Mouse (Mus musculus) C2C12 (cell line): ENCODE results near the gene Gm20388. TPM values are rescaled to one million over a fixed set of nuclear protein-coding genes. Genes with fewer than 3 reads are reported as not detected.

Source experiments
- H3K27me3 ChIP-seq: one replicate; pipeline ENCODE4 v1.6.1; 2011; ENCODE audit not compliant: control insufficient read depth, insufficient read depth, insufficient read length
- H3K36me3 ChIP-seq: one replicate; pipeline ENCODE4 v1.6.1; 2011; ENCODE audit not compliant: control insufficient read depth, insufficient read depth
- H3K4me3 ChIP-seq: one replicate; pipeline ENCODE4 v1.5.1; 2011; ENCODE audit warnings: mild to moderate bottlenecking, control low read depth; ENCODE audit not compliant: poor library complexity, insufficient read depth, severe bottlenecking
- H3K79me2 ChIP-seq: one replicate; pipeline ENCODE4 v1.6.1; 2011; ENCODE audit not compliant: control insufficient read depth, insufficient read depth
- H3K79me3 ChIP-seq: one replicate; pipeline ENCODE4 v1.6.1; 2011; ENCODE audit warnings: low read depth, control low read depth
- H3ac ChIP-seq: one replicate; pipeline ENCODE3; 2011; ENCODE audit warnings: low read depth; ENCODE audit not compliant: control insufficient read depth, insufficient read length
- CEBPB ChIP-seq: IDR thresholded peaks from one replicate; pipeline ENCODE4 v1.6.1; 2011; ENCODE audit warnings: low read depth, mild to moderate bottlenecking, control low read depth, moderate library complexity
- CTCF ChIP-seq: IDR thresholded peaks from one replicate; pipeline ENCODE4 v1.5.1; 2011; ENCODE audit not compliant: control insufficient read depth, insufficient read depth, insufficient read length
- FOSL1 ChIP-seq: IDR thresholded peaks from one replicate; pipeline ENCODE4 v1.8.0; 2011; ENCODE audit warnings: mild to moderate bottlenecking, low read length; ENCODE audit not compliant: poor library complexity, insufficient read depth, severe bottlenecking
- MAX ChIP-seq: IDR thresholded peaks from one replicate; pipeline ENCODE4 v1.6.1; 2011; ENCODE audit warnings: mild to moderate bottlenecking, control low read depth
- MYOD1 ChIP-seq: IDR thresholded peaks from one replicate; pipeline ENCODE4 v1.6.1; 2011; ENCODE audit warnings: low read depth; ENCODE audit not compliant: control insufficient read depth, insufficient read length
- MYOG ChIP-seq: IDR thresholded peaks from one replicate; pipeline ENCODE4 v1.6.1; 2011; ENCODE audit not compliant: control insufficient read depth, insufficient read length; ENCODE audit errors: extremely low read depth
- USF1 ChIP-seq: IDR thresholded peaks from one replicate; pipeline ENCODE4 v1.6.1; 2011; ENCODE audit warnings: low read depth, mild to moderate bottlenecking, control low read depth, moderate library complexity
- polyA plus RNA-seq: library from polyadenylated mRNA; unstranded; fragments of >200 nt; fragmentation: generic; extraction: Trizol; gene quantifications from one replicate; pipeline ENCODE4 v1.2.1, GENCODE M21; 2012; ENCODE audit warnings: missing spikeins

Gene Gm20388
- polyA plus RNA-seq, 1 experiment = 15.0 TPM

GRCm38 (mm10) chr8:121477851-121478547, 1567.4 kb downstream of the Gm20388 start:
- no peak for TF ChIP-seq MAX
- TF ChIP-seq MYOG = no peak
- no peak for TF ChIP-seq CEBPB
- no peak for TF ChIP-seq USF1
- Histone ChIP-seq H3ac (no peak overlapping the region), H3K27me3 (no peaks in the 10 kb centered on the region), H3K36me3 (no peaks in the 10 kb centered on the region), H3K79me3 (no peaks in the 10 kb centered on the region), H3K79me2 (no peaks in the 10 kb centered on the region), H3K4me3 (no peak overlapping the region)

- H3ac ChIP-seq = no peak overlapping the region
- no peaks in the 10 kb centered on the region for H3K27me3 ChIP-seq
- no peaks in the 10 kb centered on the region for H3K36me3 ChIP-seq
- TF ChIP-seq FOSL1 = no peak
- no peak for TF ChIP-seq CEBPB
- TF ChIP-seq CTCF = no peak
- no peak for TF ChIP-seq MYOD1
- TF ChIP-seq USF1 = no peak
- no peak overlapping the region for H3K4me3 ChIP-seq
- H3K79me3 ChIP-seq = no peaks in the 10 kb centered on the region
- H3K79me2 ChIP-seq = no peaks in the 10 kb centered on the region
Observed at GRCm38 (mm10) chr8:121479144-121479543, 1568.5 kb downstream of the Gm20388 start.

- Histone ChIP-seq H3K4me3 (no peak overlapping the region), H3K27me3 (no peaks in the 10 kb centered on the region), H3K36me3 (no peaks in the 10 kb centered on the region), H3K79me2 (no peaks in the 10 kb centered on the region), H3ac (no peak overlapping the region), H3K79me3 (no peaks in the 10 kb centered on the region)
- TF ChIP-seq CEBPB = no peak
- TF ChIP-seq CTCF = no peak
- no peak for TF ChIP-seq MYOD1
- no peak for TF ChIP-seq MYOG
Observed at GRCm38 (mm10) chr8:121480411-121481031, 1569.9 kb downstream of the Gm20388 start.

GRCm38 (mm10) chr8:121484072-121484782, 1573.6 kb downstream of the Gm20388 start:
- H3K4me3 ChIP-seq = no peak overlapping the region
- H3ac ChIP-seq = no peak overlapping the region
- H3K79me3 ChIP-seq = no peaks in the 10 kb centered on the region
- H3K79me2 ChIP-seq = no peaks in the 10 kb centered on the region
- TF ChIP-seq FOSL1 = no peak
- TF ChIP-seq CTCF = no peak
- no peak for TF ChIP-seq CEBPB
- TF ChIP-seq MYOD1 = no peak
- no peak for TF ChIP-seq USF1
- H3K27me3 ChIP-seq = no peaks in the 10 kb centered on the region
- H3K36me3 ChIP-seq = no peaks in the 10 kb centered on the region

GRCm38 (mm10) chr8:121491633-121492032, 1581.0 kb downstream of the Gm20388 start:
- no peaks in the 10 kb centered on the region for H3K36me3 ChIP-seq
- H3ac ChIP-seq = no peak overlapping the region
- TF ChIP-seq CEBPB (no peak), FOSL1 (no peak), USF1 (no peak), MYOD1 (no peak), CTCF (no peak), MYOG (no peak), MAX (no peak)
- H3K79me2 ChIP-seq = no peaks in the 10 kb centered on the region
- H3K79me3 ChIP-seq = no peaks in the 10 kb centered on the region
- H3K27me3 ChIP-seq = peaks cover 32% of the 10 kb centered on the region
- no peak overlapping the region for H3K4me3 ChIP-seq

- TF ChIP-seq MYOG (no peak), USF1 (peak; percentile 41)
- Histone ChIP-seq H3K27me3 (peaks cover 64% of the 10 kb centered on the region), H3K79me2 (no peaks in the 10 kb centered on the region), H3K4me3 (no peak overlapping the region), H3K79me3 (no peaks in the 10 kb centered on the region), H3K36me3 (no peaks in the 10 kb centered on the region), H3ac (no peak overlapping the region)
Observed at GRCm38 (mm10) chr8:121497621-121498020, 1587.0 kb downstream of the Gm20388 start.
